Mouse (Mus musculus) heart, embryonic 14.5 days (tissue): ENCODE measurements around the gene Parvg. TPM values are rescaled to one million over a fixed set of nuclear protein-coding genes. Genes with fewer than 3 reads are reported as not detected.
A peak's percentile ranks its signal among the peaks of the same experiment; 100 is the strongest.

ENCODE experiments used
- ATAC-seq: fragments of 200-750 bp; cut with Nextera tagmentation; 2 replicates; pipeline ENCODE4 v1.8.0; 2017; ENCODE audit warnings: low read depth, moderate TSS enrichment; ENCODE audit not compliant: insufficient number of reproducible peaks, insufficient read depth, low FRiP score
- H3K27ac ChIP-seq, 2 experiments: fragments of 200-500 bp in 1 of 2; fragments of 300-500 bp in 1 of 2; sonication (generic) in 1 of 2; replicated peaks in 1 of 2; 2 replicates each; pipeline ENCODE4 v1.5.1; 2012 to 2014; ENCODE audit warnings: low read depth in 2 of 2, low read length in 2 of 2, control low read depth in 1 of 2, mild to moderate bottlenecking in 1 of 2, mixed read lengths in 1 of 2; ENCODE audit not compliant: control insufficient read depth in 1 of 2, insufficient read depth in 1 of 2
- H3K27me3 ChIP-seq: fragments of 300-500 bp; sonication (generic); 2 replicates; pipeline ENCODE4 v1.6.1; 2014; ENCODE audit warnings: mild to moderate bottlenecking, low read length, control low read depth; ENCODE audit not compliant: control insufficient read depth, insufficient read depth
- H3K36me3 ChIP-seq: fragments of 300-500 bp; sonication (generic); 2 replicates; pipeline ENCODE4 v1.6.1; 2014; ENCODE audit warnings: mild to moderate bottlenecking, control low read depth, low read length, mixed read lengths; ENCODE audit not compliant: control insufficient read depth, insufficient read depth
- H3K4me1 ChIP-seq, 2 experiments: fragments of 200-500 bp in 1 of 2; fragments of 300-500 bp in 1 of 2; sonication (generic) in 1 of 2; 2 replicates each; pipeline ENCODE4 v1.6.1; 2012 to 2014; ENCODE audit warnings: low read length in 2 of 2, control low read depth in 1 of 2, mixed read lengths in 1 of 2; ENCODE audit not compliant: control insufficient read depth in 2 of 2, insufficient read depth in 2 of 2
- H3K4me2 ChIP-seq: fragments of 300-500 bp; sonication (generic); 2 replicates; pipeline ENCODE4 v1.6.1; 2014; ENCODE audit warnings: mild to moderate bottlenecking, low read length
- H3K4me3 ChIP-seq, 2 experiments: fragments of 200-500 bp in 1 of 2; fragments of 300-500 bp in 1 of 2; sonication (generic) in 1 of 2; 2 replicates each; pipeline ENCODE4 v1.5.1; 2012 to 2014; ENCODE audit warnings: low read length in 2 of 2, mild to moderate bottlenecking in 2 of 2, control low read depth in 1 of 2, low read depth in 1 of 2, moderate library complexity in 1 of 2; ENCODE audit not compliant: control insufficient read depth in 1 of 2, insufficient read depth in 1 of 2
- H3K9ac ChIP-seq: fragments of 300-500 bp; sonication (generic); 2 replicates; pipeline ENCODE4 v1.6.1; 2014; ENCODE audit warnings: mild to moderate bottlenecking, low read length
- H3K9me3 ChIP-seq: fragments of 300-500 bp; sonication (generic); 2 replicates; pipeline ENCODE4 v1.6.1; 2016; ENCODE audit warnings: low read length, control low read depth; ENCODE audit not compliant: control insufficient read depth
- WGBS: fragments of 180-500 bp; shearing (Covaris S2); extraction: QIAGEN DNeasy Blood & Tissue Kit; methylation state at CpG from one replicate; pipeline ENCODE4 v1.1.7; 2014; 5-methylcytosine and 5-hydroxymethylcytosine counted together
- polyA plus RNA-seq: library from polyadenylated mRNA; unstranded; fragments of >200 nt; fragmentation: Nextera tagmentation; extraction: Ambion mirVana; gene quantifications from 2 replicates; pipeline ENCODE4 v1.2.1, GENCODE M21; 2014

Gene Parvg
- polyA plus RNA-seq, 1 experiment from 2014 or later, result 0.80 TPM

DNA sequence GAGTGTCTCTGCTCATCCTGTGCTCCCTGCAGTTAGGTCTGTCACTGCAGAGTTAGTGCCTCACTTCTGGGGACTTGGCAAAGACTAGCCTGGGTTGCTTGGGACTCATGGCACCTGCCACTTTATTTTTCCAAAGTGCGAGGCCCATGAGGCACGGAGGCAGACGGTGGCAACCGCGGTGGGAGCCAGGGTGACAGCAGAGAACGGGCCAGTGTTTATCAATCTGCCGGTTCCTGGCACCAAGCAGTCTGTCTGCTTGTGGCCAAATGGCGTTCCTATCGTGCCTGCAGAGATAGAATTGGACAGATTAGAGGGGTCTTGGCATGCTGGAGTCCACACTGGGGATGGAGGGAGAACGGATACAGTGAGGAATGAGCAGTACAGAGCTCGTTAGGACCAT is 13.6 kb upstream of the Parvg start:
- Histone ChIP-seq H3K4me3 (no peak overlapping the region), H3K9me3 (no peaks in the 10 kb centered on the region), H3K36me3 (peaks cover 18% of the 10 kb centered on the region), H3K4me1 (peaks cover 16 to 25% of the 10 kb centered on the region in 2 experiments), H3K4me2 (no peak overlapping the region), H3K27ac (0 out of 4 replicates have a peak overlapping the region, but pooled peaks of 1 of the 2 experiments have one; percentile 14), H3K27me3 (no peaks in the 10 kb centered on the region), H3K9ac (no peak overlapping the region)
- ATAC-seq, result no peak
- 31% methylated on average over 11 of the region's 11 CpGs for WGBS

- H3K36me3 ChIP-seq, result peaks cover 16% of the 10 kb centered on the region
- no peaks in the 10 kb centered on the region for H3K9me3 ChIP-seq
- H3K4me2 ChIP-seq, result no peak overlapping the region
- no peak for ATAC-seq
- 42% methylated on average over 9 of the region's 9 CpGs for WGBS
- H3K27me3 ChIP-seq, result no peaks in the 10 kb centered on the region
- 0 out of 4 replicates have a peak overlapping the region, but pooled peaks of 1 of the 2 experiments have one; percentile 11 for H3K27ac ChIP-seq
- H3K4me3 ChIP-seq, result no peak overlapping the region
- H3K4me1 ChIP-seq, result peaks cover 16 to 25% of the 10 kb centered on the region in 2 experiments
- no peak overlapping the region for H3K9ac ChIP-seq
Observed at GRCm38 (mm10) chr15:84311295-84312085, 12.3 kb upstream of the Parvg start.

DNA sequence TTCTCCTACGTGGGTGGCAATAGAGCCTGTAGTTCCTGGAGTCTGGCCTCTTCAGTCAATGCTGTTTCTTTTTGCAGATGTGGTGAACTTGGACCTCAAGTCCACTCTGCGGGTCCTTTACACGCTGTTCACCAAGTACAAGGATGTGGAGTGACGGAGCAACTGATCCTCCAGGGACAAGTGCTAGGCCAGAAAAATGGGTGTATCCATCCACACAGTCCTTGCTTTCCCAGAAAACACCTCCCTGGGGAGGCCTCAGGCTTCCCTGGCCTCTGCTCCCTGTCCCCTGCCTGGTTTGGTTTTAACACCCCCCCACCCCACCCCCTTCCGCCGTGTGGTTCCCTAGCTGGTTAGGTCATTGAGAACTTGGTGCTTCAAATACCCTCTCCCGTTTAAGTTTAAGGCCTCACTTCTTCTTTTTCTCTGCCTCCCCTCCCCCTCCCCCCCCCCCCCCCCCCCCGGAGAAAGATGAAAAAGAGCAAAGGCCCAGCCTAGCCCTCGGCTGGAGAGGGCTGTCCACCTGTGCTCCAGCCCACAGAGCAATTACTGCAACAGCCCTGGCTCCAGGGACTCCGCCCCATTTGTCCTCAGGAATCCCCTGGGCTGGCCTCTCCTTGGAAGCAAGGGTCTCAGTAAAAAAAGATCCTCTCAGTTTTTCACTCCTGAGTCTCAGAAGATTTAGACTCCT is 10.8 kb upstream of the Parvg start:
- H3K36me3 ChIP-seq, result 0 out of 2 replicates have a peak, but pooled peaks cover 3% of the 10 kb centered on the region
- no peaks in the 10 kb centered on the region for H3K27me3 ChIP-seq
- 63% methylated on average over 9 of the region's 10 CpGs for WGBS
- ATAC-seq, result no peak
- H3K4me2 ChIP-seq, result no peak overlapping the region
- peaks cover 16 to 25% of the 10 kb centered on the region in 2 experiments for H3K4me1 ChIP-seq
- no peaks in the 10 kb centered on the region for H3K9me3 ChIP-seq
- H3K9ac ChIP-seq, result no peak overlapping the region
- H3K4me3 ChIP-seq, result no peak overlapping the region
- H3K27ac ChIP-seq, result no peak overlapping the region

GRCm38 (mm10) chr15:84313566-84313878 is 10.3 kb upstream of the Parvg start:
- Histone ChIP-seq H3K36me3 (0 out of 2 replicates have a peak, but pooled peaks cover 3% of the 10 kb centered on the region), H3K4me3 (no peak overlapping the region), H3K27me3 (no peaks in the 10 kb centered on the region), H3K9ac (no peak overlapping the region), H3K4me1 (peaks cover 16 to 25% of the 10 kb centered on the region in 2 experiments), H3K27ac (no peak overlapping the region), H3K9me3 (no peaks in the 10 kb centered on the region), H3K4me2 (no peak overlapping the region)
- ATAC-seq, result no peak
- 43% methylated on average over 9 of the region's 9 CpGs for WGBS

DNA sequence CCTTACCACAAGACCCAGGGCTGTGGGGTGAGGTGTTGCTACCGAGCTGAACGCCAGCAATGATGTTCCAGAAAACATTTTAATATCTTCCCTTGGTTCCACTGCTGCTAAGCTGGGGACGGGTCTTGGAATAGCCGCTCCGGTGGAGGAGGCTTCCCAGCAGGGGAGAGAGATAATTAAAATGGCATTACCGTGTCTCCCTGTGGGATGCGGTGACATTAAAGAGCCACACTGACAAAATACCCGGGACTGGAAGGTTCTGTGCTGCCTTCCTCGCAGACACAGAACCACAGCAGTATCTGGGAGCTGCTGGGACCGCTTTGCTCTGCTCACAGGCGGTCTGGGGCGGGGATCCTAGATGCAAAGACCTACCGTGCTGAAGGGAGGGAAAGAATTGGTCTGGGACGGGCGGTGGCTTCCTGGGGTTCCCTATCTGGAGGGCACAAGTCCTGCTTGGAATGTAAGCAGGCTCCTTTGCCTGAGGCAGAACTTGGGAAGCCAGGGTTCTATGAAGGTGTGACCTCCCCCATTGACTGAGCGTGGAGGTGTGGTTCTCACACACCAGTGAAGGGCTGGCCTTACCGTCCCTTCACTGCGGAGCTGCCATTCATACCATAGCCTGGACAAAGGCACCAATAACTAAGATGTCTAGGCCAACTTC is 9.3 kb upstream of the Parvg start:
- Histone ChIP-seq H3K4me2 (no peak overlapping the region), H3K27ac (no peak overlapping the region), H3K27me3 (no peaks in the 10 kb centered on the region), H3K9ac (no peak overlapping the region), H3K4me3 (no peak overlapping the region), H3K36me3 (no peaks in the 10 kb centered on the region), H3K4me1 (peaks cover 16 to 25% of the 10 kb centered on the region in 2 experiments), H3K9me3 (no peaks in the 10 kb centered on the region)
- ATAC-seq, result no peak
- whole genome bisulfite sequencing, result 47% methylated on average over 18 of the region's 18 CpGs

DNA sequence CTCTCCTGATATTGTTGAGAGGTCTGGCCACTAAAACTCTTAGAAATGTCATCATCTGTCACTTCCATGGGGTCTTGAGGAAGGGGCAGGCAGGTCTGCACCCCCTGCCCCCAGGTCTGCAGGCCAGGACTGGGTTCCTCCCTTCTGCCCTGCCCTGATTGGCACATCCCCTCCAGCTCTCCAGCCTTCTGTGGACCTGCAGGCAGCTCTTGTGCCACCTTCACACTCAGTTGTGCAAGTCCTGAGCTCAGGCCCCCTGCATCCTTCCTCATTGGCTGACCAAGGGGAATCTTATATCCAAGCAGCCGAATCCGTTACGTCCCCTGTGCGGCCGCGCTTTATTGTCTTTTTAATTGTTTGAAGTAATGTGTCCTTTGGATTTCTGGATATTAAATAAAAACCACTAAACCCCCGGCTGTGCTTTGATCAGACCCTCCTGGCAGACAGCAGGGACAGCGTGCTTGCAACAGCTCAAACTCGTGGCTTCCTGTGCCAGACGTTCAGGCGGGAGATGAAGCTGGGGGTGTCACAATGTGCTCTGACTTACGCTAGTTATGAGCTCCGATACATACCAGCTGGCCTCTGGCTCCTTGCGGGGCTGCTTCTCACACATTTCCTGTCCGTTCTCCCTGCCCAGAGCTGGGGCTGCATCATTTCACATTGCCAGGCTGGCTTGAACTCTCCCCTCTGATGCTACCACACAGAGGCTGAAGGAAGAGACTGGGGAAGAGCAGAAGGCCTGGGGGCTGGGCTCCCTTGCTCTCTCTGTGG is 8.4 kb upstream of the Parvg start:
- Histone ChIP-seq H3K9me3 (no peaks in the 10 kb centered on the region), H3K36me3 (no peaks in the 10 kb centered on the region), H3K4me2 (no peak overlapping the region), H3K4me3 (no peak overlapping the region), H3K4me1 (peaks cover 14 to 20% of the 10 kb centered on the region in 2 experiments), H3K27ac (no peak overlapping the region), H3K27me3 (no peaks in the 10 kb centered on the region), H3K9ac (no peak overlapping the region)
- no peak for ATAC-seq
- WGBS, result 72% methylated on average over 15 of the region's 15 CpGs

DNA sequence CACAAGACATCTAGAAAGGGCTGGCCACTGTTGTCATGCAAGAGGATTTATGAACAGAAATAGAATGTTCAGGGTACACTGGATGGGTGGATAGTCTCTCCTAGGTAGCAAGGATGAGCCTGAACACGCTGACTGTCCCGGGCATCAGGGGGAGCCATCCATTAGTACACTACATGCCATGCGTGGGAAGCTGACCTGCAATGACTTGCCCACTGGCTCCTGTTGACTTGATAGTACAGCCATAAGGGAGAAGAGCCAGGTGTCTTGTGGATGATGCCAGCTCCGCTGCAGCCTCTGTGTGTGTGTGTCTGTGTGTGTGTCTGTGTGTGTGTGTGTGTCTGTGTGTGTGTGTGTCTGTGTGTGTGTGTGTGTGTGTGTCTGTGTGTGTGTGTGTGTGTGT is 4.4 kb upstream of the Parvg start:
- Histone ChIP-seq H3K9ac (no peak overlapping the region), H3K9me3 (no peaks in the 10 kb centered on the region), H3K4me2 (no peak overlapping the region), H3K36me3 (no peaks in the 10 kb centered on the region), H3K27me3 (no peaks in the 10 kb centered on the region), H3K4me3 (no peak overlapping the region), H3K4me1 (no peaks in the 10 kb centered on the region; a peak in 1 of 4 replicates), H3K27ac (no peak overlapping the region)
- 89% methylated on average over 4 of the region's 4 CpGs for WGBS
- no peak for ATAC-seq
